Mouse (Mus musculus) layer of hippocampus, adult 9-11 months (tissue): ENCODE data around the gene Dnttip1.
"Not testable (repeated sequence)": the region's sequence is repeated elsewhere in the genome, so short reads cannot be mapped to it uniquely, and the experiment has no call there.

Experiments used
- DNase-seq: peaks from one replicate; pipeline ENCODE4 v3.0.0; 2022

The Dnttip1 gene

DNA sequence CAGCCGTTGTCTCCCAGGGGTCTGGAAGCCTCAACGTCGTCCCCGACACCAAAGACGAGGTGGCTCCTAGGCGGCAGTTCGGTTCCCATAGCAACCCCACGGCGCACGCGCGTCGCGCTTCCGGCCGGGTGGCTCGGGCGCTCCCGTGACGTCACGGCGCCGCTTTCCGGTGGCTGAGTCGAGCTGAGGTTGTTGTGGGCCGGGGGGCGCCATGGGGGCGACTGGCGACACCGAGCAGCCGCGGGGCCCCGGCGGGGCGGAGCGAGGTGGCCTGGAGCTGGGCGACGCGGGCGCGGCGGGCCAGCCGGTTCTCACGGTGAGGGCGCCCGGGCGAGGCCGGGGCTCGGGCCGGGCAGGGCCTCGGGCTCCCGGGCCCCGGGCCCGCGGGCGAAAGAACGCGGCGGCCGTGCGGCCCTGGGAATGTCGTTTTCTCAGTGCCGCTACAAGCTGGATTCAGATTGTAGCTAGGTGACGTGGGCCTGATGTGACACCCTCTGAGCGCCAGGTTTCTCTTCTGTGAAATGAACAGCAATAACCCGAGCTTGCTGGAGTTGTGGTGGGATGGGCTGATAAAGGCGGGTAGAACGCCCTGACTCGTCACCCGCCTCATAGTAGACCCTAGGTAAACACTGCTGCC, at the start of gene Dnttip1, which contains the start of gene Wfdc3:
TSS of gene Dnttip1 (plus strand) at position 141 of the 637 bp plus-strand sequence.
TSS of gene Wfdc3 (minus strand) at position 89 of the 637 bp plus-strand sequence.
- DNase-seq, result peak; percentile 92

DNA sequence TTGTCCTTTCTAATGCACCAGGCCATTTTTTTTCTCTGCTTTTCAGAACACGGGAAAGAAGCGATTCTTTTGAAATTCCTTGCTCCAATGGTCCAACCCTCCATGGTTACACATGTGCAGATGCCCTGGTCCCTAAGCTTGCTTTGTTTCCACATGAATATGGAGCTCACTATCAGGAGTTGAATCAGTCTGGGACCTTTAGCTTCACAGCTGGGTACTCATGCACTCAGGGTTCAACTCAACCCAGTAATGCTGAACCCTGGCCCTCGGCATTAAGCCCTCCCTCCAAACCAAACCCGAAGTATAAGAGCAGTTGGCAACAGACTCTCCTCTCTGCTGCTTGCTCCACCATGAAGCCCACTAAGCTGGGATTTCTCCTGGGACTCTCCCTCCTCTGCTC, 47.6 kb upstream of the Dnttip1 start, which contains the start of gene Spint4:
TSS of gene Spint4 (plus strand) at position 301 of the 400 bp plus-strand sequence.
- DNase-seq, result no peak

DNA sequence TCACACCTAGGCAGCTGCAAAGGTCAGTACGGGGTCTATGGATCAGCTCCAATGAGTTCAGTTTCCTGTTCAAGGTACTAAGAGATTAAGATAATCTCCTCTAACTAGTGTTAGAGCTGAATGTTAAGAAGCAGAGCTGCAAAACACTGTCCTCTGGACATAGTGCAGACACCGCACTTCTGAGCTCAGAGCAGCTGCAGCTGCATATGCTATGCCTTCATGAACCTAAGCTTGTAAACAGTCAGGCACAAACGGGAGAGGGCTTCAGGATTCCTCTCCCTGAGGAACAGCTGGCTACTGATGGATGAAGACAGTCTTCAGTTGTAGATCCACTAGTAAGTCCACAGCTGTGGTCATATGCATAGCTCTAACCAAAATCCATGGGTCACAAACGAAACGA, 44.8 kb upstream of the Dnttip1 start:
- no peak for DNase-seq

DNA sequence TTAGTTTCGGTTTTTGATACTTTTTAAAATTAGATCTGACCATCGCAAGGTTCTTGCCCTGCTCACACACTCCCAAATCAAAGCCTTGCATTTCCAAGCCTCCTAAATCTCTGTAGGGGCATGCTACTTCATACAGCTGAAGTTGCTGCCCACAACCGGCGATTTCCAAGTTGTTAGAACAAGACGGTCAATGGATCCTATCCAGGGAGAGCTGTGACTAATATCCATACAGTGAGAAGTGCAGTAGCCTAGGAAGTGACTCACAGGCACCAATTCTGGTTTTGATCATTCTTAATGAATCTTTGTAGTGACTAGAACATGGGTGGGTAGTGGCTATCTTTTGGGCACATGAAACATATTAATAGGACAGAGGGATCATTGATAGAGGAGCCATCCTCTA, 44.0 kb upstream of the Dnttip1 start:
- DNase-seq, result no peak

DNA sequence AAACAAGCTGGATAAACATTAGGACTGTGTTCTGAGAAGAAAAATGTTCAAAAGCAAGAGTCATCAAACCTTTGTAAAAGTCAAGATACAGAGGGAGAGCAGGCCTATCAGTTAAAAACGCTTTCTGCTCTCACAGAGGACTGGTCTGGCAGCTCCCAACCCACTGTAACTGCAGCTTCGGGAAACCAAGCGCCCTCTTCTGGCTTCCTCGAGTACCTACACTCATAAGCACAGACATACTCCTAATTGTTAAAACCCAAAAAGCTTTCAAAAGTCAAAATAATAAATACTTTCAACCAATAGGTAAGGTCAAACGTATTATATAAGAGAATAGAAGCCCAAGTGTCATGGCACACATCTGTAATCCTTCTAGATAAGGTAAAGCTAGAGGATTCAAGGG, 41.5 kb upstream of the Dnttip1 start:
- no peak for DNase-seq

DNA sequence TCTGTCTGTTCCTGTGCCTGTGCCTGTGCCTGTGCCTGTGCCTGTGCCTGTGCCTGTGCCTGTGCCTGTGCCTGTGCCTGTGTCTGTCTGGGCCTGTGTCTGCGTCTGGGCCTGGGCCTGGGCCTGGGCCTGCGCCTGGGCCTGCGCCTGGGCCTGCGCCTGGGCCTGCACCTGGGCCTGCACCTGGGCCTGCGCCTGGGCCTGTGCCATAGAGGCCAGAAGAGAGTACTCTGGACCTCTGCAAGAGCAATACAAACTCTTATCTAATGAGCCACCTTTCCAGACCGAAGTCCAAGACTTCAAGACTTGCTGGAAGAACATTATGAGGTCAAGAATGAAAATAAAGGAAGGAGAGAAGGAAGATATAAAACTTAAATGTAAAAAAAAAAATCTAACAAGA, 40.5 kb upstream of the Dnttip1 start:
- no peak for DNase-seq

DNA sequence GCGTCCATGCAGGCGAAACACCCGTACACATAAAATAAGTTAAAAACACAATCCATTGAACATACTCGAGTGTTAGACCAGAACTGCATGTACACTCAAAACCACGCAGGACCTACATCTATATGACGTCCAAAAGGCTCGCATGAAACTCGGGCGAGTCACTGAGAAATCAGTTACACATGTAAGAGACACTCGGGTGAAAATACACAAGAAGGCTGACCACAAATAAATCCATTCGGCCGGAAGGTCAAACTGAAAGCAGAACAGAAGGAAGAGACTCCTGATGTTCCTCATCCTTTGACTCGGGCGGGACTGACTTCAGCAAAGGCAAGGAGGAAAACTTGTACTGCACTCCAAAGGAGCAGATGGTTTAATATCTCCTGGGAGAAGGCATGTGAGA, 39.8 kb upstream of the Dnttip1 start:
- no peak for DNase-seq

DNA sequence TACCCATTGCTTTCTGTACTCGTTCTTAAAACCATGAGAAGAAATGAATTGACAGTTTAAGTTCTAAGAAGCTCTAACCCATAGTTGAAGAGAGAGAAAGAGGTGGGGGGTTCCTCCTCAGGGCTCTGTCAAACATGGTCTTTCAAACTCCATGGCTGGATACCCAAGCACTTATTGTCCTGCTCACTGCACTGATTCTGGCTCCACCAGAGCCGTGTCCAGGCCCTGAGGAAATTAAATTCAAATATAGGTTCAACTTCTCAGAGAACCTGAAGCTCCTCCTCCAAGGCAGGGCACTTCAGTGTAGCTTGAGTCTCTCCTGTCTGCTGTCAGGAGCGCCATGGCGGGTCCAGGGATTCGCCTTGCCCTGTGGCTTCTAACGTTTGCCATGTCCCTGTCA, 30.8 kb upstream of the Dnttip1 start, which contains the start of gene Spint5:
TSS of gene Spint5 (plus strand) at position 301 of the 400 bp plus-strand sequence.
- no peak for DNase-seq

DNA sequence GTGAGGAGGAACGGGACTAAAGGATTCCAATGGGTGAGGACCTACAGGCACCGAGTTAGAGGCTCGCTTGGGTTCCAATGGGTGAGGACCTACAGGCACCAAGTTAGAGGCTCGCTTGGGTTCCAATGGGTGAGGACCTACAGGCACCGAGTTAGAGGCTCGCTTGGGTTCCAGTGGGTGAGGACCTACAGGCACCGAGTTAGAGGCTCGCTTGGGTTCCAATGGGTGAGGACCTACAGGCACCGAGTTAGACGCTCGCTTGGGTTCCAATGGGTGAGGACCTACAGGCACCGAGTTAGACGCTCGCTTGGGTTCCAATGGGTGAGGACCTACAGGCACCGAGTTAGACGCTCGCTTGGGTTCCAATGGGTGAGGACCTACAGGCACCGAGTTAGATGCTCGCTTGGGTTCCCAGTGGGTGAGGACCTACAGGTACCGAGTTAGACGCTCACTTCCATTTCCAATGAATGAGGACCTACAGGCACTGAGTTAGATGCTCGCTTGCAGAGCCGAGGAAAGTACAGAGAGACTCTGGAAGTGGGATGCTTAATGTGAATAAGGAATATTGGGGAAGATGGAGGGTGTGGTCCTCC, 29.5 kb upstream of the Dnttip1 start:
- not testable (repeated sequence) for DNase-seq

DNA sequence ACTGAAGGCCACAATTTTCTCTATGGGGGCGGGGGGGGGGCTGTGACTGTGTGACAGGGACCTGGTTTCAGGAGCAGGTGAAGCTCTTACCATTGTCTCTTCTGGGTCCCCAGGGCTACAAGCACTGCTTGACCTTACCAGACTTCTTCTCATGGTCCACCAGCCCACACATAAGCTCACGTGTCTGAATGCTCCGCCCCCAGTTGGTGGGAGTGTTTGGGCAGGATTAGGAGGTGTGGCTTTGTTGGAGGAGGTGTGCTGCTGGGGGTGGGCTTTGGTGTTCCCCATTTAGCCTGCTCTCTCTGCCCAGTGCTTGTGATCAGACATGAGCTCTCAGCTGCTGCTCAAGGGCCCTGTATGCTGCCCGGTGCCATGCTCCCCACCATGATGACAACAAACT, 22.5 kb upstream of the Dnttip1 start:
- no peak for DNase-seq

DNA sequence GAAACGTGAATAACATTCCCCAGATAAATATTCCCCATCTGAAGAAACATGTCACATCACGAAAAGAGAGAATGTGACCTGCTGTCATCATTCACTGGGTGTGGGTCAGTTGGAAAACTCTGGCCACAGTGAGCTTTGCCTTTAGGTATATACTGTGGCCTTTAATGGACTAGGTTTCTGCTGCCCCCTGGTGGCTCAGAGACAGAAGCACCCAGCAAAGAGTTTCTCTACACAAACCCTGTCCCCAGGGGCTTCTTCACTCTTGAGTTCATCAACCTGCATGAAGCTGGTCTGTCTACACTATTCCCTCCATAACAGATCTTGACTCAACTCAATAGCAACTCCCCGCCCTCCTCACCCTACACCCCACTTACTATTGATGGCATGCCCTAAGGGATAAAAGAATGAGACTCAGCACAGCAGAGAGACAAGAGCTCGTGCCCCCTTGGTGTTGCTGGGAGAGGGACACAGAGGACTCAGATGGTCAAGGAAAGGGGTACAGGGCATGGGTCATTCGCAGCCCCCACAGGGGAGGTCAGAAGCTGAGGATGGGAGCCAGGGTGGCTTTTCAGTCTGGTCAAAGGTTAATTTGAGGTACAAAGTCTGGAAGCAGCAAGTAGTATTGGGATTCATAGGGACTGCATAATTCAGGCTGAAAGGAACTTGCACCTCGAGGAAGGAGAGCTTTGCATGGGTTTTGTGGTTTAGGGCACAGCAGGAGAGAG, 19.7 kb upstream of the Dnttip1 start:
- peak; percentile 33 for DNase-seq

DNA sequence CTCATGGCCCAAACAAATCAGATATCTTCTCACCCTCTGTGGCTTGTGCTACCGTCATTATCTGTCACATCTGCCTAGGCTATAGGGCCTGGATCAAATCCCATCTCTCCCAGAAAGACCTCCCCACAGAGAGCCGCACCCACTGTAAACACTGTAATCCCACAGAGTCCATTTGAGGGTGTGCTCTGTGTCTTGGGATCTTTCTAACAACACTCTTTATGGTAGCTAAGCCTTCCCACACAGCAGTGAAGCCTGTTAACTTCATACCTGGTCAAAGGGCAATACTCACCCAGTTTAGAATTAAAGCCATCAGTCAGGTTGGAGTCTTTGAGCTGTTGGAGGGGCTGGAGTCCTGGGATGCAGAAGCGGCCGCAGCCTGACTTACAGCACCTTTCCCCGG, 14.1 kb upstream of the Dnttip1 start:
- no peak for DNase-seq

DNA sequence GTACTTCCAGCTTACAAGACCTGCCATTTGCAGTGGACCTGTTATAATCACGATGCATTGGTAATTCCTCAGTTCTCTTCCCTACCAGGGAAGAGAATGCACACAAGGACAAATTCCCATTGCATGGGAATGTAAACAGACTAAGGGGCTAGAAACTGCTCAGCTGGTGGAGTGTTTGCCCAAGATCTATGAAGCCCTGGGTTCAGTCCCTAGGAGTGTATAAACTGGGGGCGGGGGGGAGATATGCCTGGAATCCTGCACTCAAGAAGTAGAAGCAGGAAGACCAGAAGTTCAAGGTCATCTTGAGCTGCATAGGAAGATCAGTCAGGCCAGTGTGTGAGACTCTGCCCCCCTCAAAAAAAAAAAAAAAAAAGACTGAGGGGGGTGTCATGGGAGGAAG, 12.5 kb upstream of the Dnttip1 start:
- no peak for DNase-seq

DNA sequence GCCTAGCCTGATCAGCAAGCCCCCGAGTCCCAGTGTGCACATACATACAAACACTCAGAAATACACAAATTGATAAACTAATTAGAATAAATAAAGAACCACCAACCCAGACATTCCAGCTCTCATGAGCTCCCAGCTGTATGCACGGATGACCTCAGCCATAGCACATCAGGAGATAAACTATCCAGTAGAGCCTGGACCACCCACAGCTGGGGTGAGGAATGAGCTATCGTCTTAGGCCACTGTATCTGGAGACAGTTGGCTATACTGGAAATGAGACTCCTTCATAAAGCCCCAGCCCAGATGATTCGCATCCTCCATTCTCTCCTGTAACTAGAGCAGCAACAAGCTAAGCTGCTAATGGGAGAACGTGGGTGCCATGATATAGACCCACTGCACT, 10.9 kb upstream of the Dnttip1 start:
- no peak for DNase-seq

DNA sequence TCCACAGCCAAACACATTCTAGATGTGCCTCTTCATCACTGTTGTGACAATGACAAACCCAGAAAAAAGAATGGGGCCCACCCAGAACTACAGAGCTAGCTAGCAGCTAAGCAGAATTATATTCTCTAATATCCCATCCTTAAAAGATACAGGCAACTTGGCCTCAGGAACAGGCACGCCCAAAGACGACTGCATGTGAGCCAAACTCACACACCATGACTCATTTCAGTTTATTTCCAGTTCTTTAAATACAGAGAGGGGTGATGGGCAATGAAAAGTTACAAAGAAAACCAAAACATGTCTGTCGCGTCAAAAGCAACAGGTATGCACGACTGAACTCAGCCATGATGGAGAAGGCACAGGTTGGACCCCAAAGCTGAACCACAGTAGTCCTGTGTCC, 10.3 kb upstream of the Dnttip1 start:
- no peak for DNase-seq

DNA sequence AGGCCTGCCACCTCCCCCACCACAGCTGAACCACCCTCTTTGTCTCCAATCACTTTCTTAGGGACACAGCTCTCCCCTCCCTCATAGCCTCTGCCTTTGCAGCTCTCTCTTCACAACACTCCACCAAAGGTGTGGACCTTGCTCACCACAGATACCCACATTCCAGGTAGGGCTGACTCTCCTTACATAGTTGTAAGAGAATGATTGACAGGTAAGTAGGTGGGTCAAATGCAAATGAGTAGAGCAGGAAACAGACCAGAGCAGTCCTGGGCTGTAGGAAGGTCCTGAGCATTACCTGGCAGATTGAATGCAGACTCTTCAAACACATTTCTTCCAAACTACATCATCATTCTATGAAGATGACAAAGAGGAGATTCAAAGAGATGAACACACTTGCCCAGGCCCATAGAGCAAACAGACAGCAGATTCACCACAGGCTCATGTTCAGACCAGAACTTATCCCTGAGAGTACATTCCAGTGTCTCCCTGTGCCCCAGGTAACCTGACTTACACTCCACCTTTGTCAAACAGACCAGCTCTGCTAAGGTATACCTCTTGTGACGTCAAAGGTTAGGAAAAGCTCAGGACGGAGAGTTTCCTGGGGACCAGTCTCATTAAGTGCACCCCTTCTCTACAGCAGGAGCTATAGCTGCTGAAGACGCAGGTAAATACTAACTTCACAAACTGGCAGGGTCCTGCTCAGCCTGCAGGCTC, 8.2 kb upstream of the Dnttip1 start:
- no peak for DNase-seq

DNA sequence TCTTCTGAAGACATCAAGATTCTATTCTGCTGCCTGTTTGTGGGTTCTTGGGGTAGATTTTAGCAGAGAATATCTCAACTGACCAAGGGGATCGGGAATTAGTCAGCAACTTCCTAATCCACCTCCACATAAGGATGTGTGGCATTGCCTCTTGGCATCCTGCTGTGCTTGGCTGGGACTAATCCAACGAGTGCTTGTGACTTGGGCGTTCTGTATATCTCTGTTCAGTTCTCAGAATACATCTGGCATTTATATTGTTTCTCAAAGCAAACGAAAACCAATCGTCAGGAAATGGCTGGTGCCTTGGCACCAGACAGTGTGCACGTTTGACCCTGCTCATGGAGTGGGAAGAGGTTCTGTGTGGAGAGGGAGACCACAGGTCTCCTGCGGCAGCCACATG, 5.9 kb upstream of the Dnttip1 start:
- DNase-seq, result no peak

DNA sequence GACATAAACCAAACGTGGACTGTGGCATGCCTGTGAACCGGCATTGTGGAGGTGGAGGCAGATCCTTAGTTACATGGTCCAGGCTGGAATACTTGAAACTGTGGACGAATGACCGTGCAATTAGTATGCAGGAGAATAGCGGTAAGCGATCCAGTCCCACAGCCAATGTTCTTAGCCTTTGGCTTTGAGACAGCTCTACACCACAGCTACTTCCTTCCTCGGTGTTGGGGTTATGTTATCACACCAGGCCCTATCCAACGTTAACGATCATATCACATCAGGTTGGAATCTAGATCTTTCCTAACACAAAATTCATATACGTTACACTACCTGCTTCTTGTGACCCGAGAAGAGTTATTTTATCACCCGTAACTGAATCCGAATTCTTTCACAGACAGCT, 796 bp upstream of the Dnttip1 start:
- DNase-seq, result no peak

DNA sequence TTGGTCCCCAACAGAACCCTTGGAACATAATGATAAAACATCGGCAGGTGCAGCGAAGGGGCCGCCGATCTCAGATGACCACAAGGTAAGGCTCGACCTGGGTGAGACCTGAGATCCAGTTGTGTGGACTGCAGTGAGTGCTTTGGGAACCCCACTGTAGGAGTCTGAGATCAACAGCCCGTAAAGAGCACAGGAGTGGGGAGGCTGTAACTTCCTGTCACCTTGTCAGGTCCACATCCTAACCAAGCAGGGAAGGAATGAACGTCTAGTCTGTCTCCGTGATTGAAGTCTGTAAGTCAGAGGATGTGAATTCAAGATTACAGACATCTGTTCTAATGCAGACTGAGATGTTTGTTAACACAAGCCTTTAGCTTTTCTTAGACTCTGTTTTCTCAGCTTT, 910 bp downstream of the Dnttip1 start:
- no peak for DNase-seq

DNA sequence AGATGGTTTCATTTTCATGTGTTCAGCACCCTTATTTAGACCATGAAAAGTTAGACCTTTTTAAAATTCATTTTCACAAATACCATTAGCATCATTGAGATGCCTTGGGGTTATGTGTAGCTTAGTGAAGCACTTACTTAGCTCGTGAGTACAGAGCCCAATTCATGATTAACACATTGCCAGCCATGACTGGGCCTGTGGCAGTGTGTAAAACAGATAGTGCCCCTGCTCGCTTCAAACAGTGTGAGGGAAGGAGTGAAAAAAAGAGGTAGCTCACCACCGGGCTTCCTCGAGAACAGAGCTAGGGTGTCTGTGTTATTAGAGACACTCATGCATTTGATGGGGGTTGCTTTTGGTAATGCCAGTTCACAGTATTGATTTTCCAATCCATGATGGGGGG, 2.4 kb downstream of the Dnttip1 start:
- DNase-seq, result no peak

DNA sequence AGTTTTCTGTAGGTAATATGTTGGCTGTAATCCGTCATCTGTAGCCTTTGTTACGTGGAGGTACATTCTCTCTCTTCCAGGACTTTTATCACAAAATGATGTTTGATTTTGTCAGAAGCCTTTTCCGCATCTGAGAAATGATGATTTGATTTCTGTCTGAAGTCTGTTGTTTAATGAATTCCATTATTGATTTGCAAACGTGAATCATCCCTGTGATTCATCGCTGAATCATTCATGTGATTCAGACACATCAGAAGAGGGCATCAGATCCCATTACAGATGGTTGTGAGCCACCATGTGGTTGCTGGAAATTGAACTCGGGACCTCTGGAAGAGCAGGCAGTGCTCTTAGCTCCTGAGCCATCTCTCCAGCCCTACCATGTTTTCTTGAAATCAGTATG, 3.2 kb downstream of the Dnttip1 start:
- DNase-seq, result no peak

DNA sequence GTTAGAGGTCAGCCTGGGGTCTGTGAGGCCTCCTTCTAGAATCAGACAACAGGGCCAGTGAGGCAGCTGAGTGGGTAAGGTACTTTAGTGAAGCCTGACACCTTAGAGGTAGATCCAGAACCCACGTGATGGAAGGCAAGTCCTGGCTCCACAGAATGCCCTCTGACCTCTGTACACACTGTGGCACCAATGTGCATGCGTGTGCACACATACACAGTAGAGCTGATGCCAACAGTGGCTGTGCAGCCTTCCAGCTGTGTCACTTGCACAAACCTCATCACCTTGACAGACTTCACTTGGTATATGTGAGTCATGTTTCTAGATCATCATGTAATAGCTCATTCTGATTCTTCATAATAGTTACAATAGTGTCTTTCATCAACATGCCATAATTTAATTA, 6.7 kb downstream of the Dnttip1 start:
- DNase-seq, result no peak

DNA sequence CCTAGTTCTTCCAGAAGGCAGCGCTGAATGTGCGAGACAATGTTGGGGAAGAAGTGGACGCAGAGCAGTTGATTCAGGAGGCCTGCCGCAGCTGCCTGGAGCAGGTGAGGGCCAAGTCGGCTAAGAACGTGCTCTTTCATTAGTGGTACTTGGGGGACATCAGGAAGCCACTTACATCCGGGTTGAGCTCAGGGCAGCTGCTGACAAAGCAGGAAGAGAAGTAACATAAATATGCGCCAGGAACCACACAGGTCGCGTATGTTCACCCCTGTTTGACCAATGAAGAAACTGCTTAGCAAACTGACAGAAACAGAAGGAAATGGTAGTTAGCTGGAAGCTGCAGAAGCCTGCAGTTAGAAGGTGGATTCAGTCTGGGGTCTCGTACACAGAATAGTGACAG, 8.3 kb downstream of the Dnttip1 start:
- no peak for DNase-seq

DNA sequence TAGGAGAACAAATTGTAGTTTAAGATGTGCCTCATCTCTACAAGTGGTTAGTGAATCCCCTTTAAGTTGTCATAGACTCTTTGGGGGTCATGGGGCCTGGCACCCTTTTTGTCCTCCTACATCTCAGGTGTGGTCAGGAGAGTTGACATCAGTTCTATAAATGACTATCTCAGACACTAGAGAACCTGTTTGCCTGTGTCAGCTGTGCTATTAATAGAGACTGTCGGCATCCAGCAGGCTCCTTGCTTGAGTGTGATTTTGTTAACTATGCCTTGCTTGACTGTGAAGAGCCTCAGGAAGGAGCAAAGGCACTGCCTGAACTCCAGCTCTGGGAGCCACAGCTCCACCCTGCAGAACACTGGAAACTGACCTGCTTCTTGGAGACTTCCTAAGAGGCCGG, 9.0 kb downstream of the Dnttip1 start:
- no peak for DNase-seq
